Mouse (Mus musculus): ENCODE measurements around the gene Ahnak. TPM values are rescaled to one million over a fixed set of nuclear protein-coding genes. Genes with fewer than 3 reads are reported as not detected.
"Not testable (repeated sequence)": the region's sequence is repeated elsewhere in the genome, so short reads cannot be mapped to it uniquely, and the experiment has no call there.

The Ahnak gene
- polyA plus RNA-seq, 1 experiment from 2014 or later = 1.6 TPM

- H3K4me2 ChIP-seq; H3K9me3 ChIP-seq (replicated peaks); H3K9ac ChIP-seq; DNase-seq; H3K4me1 ChIP-seq (replicated peaks); H3K4me3 ChIP-seq (replicated peaks); ATAC-seq (ENCODE audit: low read depth); H3K36me3 ChIP-seq; H3K27ac ChIP-seq; H3K27me3 ChIP-seq: not testable (repeated sequence)
- 24% methylated on average over 2 of the region's 2 CpGs for WGBS (ENCODE audit: insufficient replicate concordance)
These were observed 94.8 kb downstream of the Ahnak start for GRCm38 (mm10) chr19:9083892-9084291.

GRCm38 (mm10) chr19:9087821-9088220 is 98.7 kb downstream of the Ahnak start, which contains the start of gene Scgb1a1:
Gene Scgb1a1 (minus strand): TSS chr19:9087958.
- Histone ChIP-seq H3K36me3 (no peaks in the 10 kb centered on the region), H3K4me2 (no peak within 1 kb of the TSS), H3K9me3 (replicated peaks) (no peaks in the 10 kb centered on the region), H3K27ac (no peak within 1 kb of the TSS), H3K4me1 (replicated peaks) (no peaks in the 10 kb centered on the region; the same call in 1 of the 2 replicates), H3K4me3 (replicated peaks) (no peak within 1 kb of the TSS), H3K27me3 (no peaks in the 10 kb centered on the region), H3K9ac (no peak within 1 kb of the TSS)
- ATAC-seq (ENCODE audit: low read depth) (no peak), DNase-seq (no peak)
- WGBS (ENCODE audit: insufficient replicate concordance) = 55% methylated on average over 4 of the region's 4 CpGs

- Histone ChIP-seq H3K4me1 (replicated peaks) (no peaks in the 10 kb centered on the region), H3K27ac (no peak overlapping the region), H3K36me3 (no peaks in the 10 kb centered on the region), H3K4me2 (no peak overlapping the region), H3K27me3 (no peaks in the 10 kb centered on the region), H3K9me3 (replicated peaks) (no peaks in the 10 kb centered on the region), H3K9ac (no peak overlapping the region), H3K4me3 (replicated peaks) (no peak overlapping the region)
- 48% methylated on average over 4 of the region's 4 CpGs for WGBS (ENCODE audit: insufficient replicate concordance)
- no peak for DNase-seq
- no peak for ATAC-seq (ENCODE audit: low read depth)
These were observed 101.1 kb downstream of the Ahnak start for GRCm38 (mm10) chr19:9090191-9090590.

GRCm38 (mm10) chr19:9090709-9091108 is 101.6 kb downstream of the Ahnak start:
- no peaks in the 10 kb centered on the region for H3K9me3 ChIP-seq (replicated peaks)
- H3K4me3 ChIP-seq (replicated peaks) = no peak overlapping the region
- no peak overlapping the region for H3K4me2 ChIP-seq
- DNase-seq (no peak), ATAC-seq (ENCODE audit: low read depth) (no peak)
- H3K27ac ChIP-seq = no peak overlapping the region
- no peaks in the 10 kb centered on the region for H3K4me1 ChIP-seq (replicated peaks)
- no peak overlapping the region for H3K9ac ChIP-seq
- no peaks in the 10 kb centered on the region for H3K27me3 ChIP-seq
- WGBS (ENCODE audit: insufficient replicate concordance) = 33% methylated on average over 2 of the region's 2 CpGs
- no peaks in the 10 kb centered on the region for H3K36me3 ChIP-seq

GRCm38 (mm10) chr19:9095111-9095510 is 106.0 kb downstream of the Ahnak start:
- H3K4me3 ChIP-seq (replicated peaks) = no peak overlapping the region
- ATAC-seq (ENCODE audit: low read depth) (no peak), DNase-seq (no peak)
- H3K36me3 ChIP-seq = no peaks in the 10 kb centered on the region
- no peak overlapping the region for H3K4me2 ChIP-seq
- no peaks in the 10 kb centered on the region for H3K27me3 ChIP-seq
- no peak overlapping the region for H3K27ac ChIP-seq
- WGBS (ENCODE audit: insufficient replicate concordance) = 52% methylated on average over 5 of the region's 5 CpGs
- no peaks in the 10 kb centered on the region for H3K4me1 ChIP-seq (replicated peaks)
- H3K9ac ChIP-seq = no peak overlapping the region
- no peaks in the 10 kb centered on the region for H3K9me3 ChIP-seq (replicated peaks)

- no peak for DNase-seq
- Histone ChIP-seq H3K27me3 (no peaks in the 10 kb centered on the region), H3K4me3 (replicated peaks) (no peak overlapping the region), H3K27ac (no peak overlapping the region), H3K4me1 (replicated peaks) (no peaks in the 10 kb centered on the region), H3K4me2 (no peak overlapping the region), H3K36me3 (no peaks in the 10 kb centered on the region), H3K9me3 (replicated peaks) (no peaks in the 10 kb centered on the region), H3K9ac (no peak overlapping the region)
- no peak for ATAC-seq (ENCODE audit: low read depth)
- WGBS (ENCODE audit: insufficient replicate concordance) = 78% methylated on average over 13 of the region's 13 CpGs
These were observed 108.4 kb downstream of the Ahnak start for GRCm38 (mm10) chr19:9097441-9097840.

- no peak overlapping the region for H3K4me2 ChIP-seq
- H3K27me3 ChIP-seq = no peaks in the 10 kb centered on the region
- WGBS (ENCODE audit: insufficient replicate concordance) = 81% methylated on average over 8 of the region's 8 CpGs
- no peak overlapping the region for H3K9ac ChIP-seq
- no peaks in the 10 kb centered on the region for H3K36me3 ChIP-seq
- ATAC-seq (ENCODE audit: low read depth) (no peak), DNase-seq (no peak)
- H3K9me3 ChIP-seq (replicated peaks) = no peaks in the 10 kb centered on the region
- no peak overlapping the region for H3K4me3 ChIP-seq (replicated peaks)
- H3K4me1 ChIP-seq (replicated peaks) = no peaks in the 10 kb centered on the region
- H3K27ac ChIP-seq = no peak overlapping the region
These were observed 110.7 kb downstream of the Ahnak start for GRCm38 (mm10) chr19:9099751-9100150.

- ATAC-seq (ENCODE audit: low read depth) (no peak), DNase-seq (no peak)
- H3K27me3 ChIP-seq = no peaks in the 10 kb centered on the region
- H3K27ac ChIP-seq = no peak overlapping the region
- H3K9me3 ChIP-seq (replicated peaks) = no peaks in the 10 kb centered on the region
- no peak overlapping the region for H3K4me3 ChIP-seq (replicated peaks)
- H3K9ac ChIP-seq = no peak overlapping the region
- H3K4me1 ChIP-seq (replicated peaks) = no peaks in the 10 kb centered on the region
- H3K36me3 ChIP-seq = no peaks in the 10 kb centered on the region
- no peak overlapping the region for H3K4me2 ChIP-seq
- 65% methylated on average over 17 of the region's 17 CpGs for WGBS (ENCODE audit: insufficient replicate concordance)
These were observed 111.4 kb downstream of the Ahnak start for GRCm38 (mm10) chr19:9100297-9101061.

GRCm38 (mm10) chr19:9101062-9101457 is 112.0 kb downstream of the Ahnak start:
- no peaks in the 10 kb centered on the region for H3K4me1 ChIP-seq (replicated peaks)
- no peak overlapping the region for H3K4me3 ChIP-seq (replicated peaks)
- H3K4me2 ChIP-seq = no peak overlapping the region
- H3K9ac ChIP-seq = no peak overlapping the region
- no peaks in the 10 kb centered on the region for H3K36me3 ChIP-seq
- DNase-seq (no peak), ATAC-seq (ENCODE audit: low read depth) (no peak)
- no peaks in the 10 kb centered on the region for H3K27me3 ChIP-seq
- 63% methylated on average over 2 of the region's 2 CpGs for WGBS (ENCODE audit: insufficient replicate concordance)
- no peak overlapping the region for H3K27ac ChIP-seq
- H3K9me3 ChIP-seq (replicated peaks) = no peaks in the 10 kb centered on the region

GRCm38 (mm10) chr19:9103986-9104385 is 114.9 kb downstream of the Ahnak start:
- H3K36me3 ChIP-seq = no peaks in the 10 kb centered on the region
- H3K4me1 ChIP-seq (replicated peaks) = peaks cover 15% of the 10 kb centered on the region; the same call in 1 of the 2 replicates
- no peak overlapping the region for H3K27ac ChIP-seq
- no peak overlapping the region for H3K4me2 ChIP-seq
- ATAC-seq (ENCODE audit: low read depth) (no peak), DNase-seq (no peak)
- no peaks in the 10 kb centered on the region for H3K27me3 ChIP-seq
- no peaks in the 10 kb centered on the region for H3K9me3 ChIP-seq (replicated peaks)
- no peak overlapping the region for H3K4me3 ChIP-seq (replicated peaks)
- WGBS (ENCODE audit: insufficient replicate concordance) = 57% methylated on average over 4 of the region's 4 CpGs
- H3K9ac ChIP-seq = no peak overlapping the region

- ATAC-seq (ENCODE audit: low read depth) = no peak
- H3K9me3 ChIP-seq (replicated peaks) = no peaks in the 10 kb centered on the region
- H3K4me3 ChIP-seq (replicated peaks) = no peak overlapping the region
- WGBS (ENCODE audit: insufficient replicate concordance) = 48% methylated on average over 3 of the region's 3 CpGs
- no peaks in the 10 kb centered on the region for H3K27me3 ChIP-seq
- H3K27ac ChIP-seq = no peak overlapping the region
- H3K9ac ChIP-seq = no peak overlapping the region
- H3K4me1 ChIP-seq (replicated peaks) = peaks cover 15% of the 10 kb centered on the region; the same call in 1 of the 2 replicates
- no peak for DNase-seq
- no peaks in the 10 kb centered on the region for H3K36me3 ChIP-seq
- no peak overlapping the region for H3K4me2 ChIP-seq
These were observed 116.1 kb downstream of the Ahnak start for GRCm38 (mm10) chr19:9105101-9105685.

GRCm38 (mm10) chr19:9106096-9106495 is 117.0 kb downstream of the Ahnak start:
- H3K4me1 ChIP-seq (replicated peaks) = peaks cover 15% of the 10 kb centered on the region; the same call in 1 of the 2 replicates
- H3K4me2 ChIP-seq = no peak overlapping the region
- no peak overlapping the region for H3K4me3 ChIP-seq (replicated peaks)
- H3K27ac ChIP-seq = no peak overlapping the region
- no peak for DNase-seq
- H3K9me3 ChIP-seq (replicated peaks) = no peaks in the 10 kb centered on the region
- no peak for ATAC-seq (ENCODE audit: low read depth)
- H3K9ac ChIP-seq = no peak overlapping the region
- no peaks in the 10 kb centered on the region for H3K36me3 ChIP-seq
- no peaks in the 10 kb centered on the region for H3K27me3 ChIP-seq
- WGBS (ENCODE audit: insufficient replicate concordance) = 58% methylated on average over 5 of the region's 5 CpGs

Measured in liver, embryonic 13.5 days (tissue).